Mouse (Mus musculus): Measurements from ENCODE around the gene Cacna1e.

- TF ChIP-seq EP300 (IDR thresholded peaks at IDR 0.05; ENCODE audit: low read depth) (no peak), CTCF (IDR thresholded peaks at IDR 0.05; ENCODE audit: low read depth) (no peak)
Measured at GRCm38 (mm10) chr1:154602531-154602930, 281.8 kb downstream of the Cacna1e start.
